Mouse (Mus musculus) kidney, adult 18-20 months (tissue): Measurements from ENCODE around the gene Ostm1.
A peak's percentile ranks its signal among the peaks of the same experiment; 100 is the strongest.

Experiments used
- DNase-seq: peaks from one replicate; pipeline ENCODE4 v3.0.0; 2021

The Ostm1 gene

DNA sequence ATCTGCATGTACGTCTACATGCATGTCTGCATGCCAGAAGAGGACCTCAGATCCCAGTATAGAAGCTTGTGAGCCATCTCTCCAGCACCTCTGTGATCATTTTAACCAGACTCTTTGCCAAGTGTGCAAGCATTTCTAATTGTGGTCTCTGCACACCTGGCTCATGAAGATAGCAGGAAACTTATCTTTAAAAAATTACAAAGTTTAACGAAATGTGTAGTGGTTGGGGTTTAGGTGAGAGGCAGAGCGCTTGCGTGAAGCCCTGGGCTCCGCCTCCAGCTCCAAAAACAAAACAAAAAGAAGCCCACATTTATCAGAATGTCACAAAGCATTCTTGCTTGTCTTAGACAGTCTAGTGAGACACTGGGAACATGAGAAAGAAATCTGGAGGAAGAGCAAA, 104.3 kb downstream of the Ostm1 start:
- DNase-seq, result no peak

DNA sequence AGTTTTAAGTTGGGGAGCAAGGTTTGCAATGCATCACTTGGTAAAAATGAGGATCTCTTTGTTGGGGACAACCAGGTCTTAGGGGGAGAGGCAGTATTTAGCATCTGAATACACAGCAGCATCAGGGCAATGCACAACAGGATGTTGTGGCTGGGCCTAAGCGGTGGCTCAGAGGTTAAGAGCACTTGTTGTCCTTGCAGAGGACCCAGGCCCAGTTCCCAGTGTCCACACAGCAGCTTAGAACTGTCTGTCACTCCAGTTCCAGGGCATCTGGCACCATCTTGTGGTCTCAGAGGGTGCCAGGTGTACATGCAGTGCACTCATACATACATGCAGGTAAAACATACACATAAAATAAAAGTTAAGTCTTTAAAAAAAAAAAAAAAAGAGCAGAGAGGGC, 106.1 kb downstream of the Ostm1 start:
- no peak for DNase-seq

DNA sequence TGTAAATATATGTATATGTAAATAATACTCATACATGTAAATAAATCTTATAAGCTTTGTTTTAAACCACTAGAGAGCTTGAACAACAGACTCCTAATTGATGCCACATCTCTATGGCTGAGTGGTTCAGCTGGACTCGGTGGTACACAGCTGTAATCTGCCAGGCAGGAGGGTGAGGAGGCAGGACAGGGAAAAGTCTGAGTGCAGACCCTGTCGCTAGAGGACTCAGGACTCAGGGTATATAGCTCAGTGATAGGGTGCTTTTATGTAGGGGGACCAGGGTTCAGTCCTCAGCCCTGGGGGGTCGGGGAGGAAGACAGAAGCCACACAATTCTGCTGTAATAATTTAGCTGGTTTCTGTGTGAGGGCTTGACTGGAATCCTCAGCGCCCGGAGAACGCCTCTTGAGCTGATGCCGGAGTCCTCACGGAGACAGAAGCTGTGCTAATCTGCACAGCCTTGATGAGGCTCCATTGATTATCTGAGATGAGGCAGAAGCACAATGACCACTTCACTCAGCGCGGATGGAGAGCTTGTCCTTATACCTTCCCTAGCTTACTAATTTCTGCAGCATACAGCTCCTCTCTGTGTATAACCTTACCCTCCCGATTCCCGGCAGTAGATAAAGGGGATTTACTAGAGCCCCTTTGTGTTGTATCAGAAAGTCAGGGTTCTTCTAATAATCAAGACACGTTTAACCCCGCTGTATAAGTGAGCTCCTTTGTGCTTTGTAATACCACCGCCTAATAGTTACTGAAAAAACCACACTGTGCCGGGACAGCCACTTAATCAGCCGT, 106.8 kb downstream of the Ostm1 start:
- DNase-seq, result no peak

DNA sequence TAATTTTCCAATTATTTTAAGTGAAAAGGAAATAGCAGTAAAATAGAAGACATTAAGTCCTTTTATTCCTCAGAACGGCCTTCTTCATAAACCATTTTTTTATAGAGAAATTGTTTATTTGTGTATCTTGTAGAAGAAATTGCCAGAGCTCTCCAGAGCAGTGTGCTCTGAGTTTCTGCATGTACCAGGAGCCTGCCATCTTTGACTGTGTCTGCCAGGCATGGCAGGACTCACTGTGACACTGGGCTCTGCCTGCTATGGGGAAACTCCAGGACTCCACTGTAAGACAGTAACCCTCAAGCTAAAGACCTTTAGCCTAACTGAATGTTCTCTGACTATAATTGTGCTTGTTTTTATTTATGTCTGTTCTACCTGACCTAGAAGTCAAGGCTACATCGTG, 107.4 kb downstream of the Ostm1 start:
- no peak for DNase-seq

DNA sequence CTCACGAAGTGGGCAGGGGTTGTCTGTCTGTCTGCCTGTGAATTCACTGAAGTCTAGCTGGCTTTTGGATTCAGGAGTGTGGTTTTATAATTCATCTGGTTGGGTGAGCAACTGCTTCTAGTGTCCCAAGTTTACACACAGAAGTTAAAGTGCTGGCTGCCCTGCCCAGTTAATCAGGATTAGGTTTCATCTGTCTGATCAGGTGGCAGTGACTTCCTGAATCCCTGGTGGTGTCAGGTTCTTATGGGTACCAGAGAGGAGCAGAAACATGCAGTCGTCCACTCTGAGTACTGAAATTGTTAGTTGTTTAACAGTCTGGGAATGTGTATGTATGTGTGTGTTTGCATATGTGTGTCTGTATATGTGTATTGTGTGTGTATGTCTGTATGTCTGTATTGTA, 108.5 kb downstream of the Ostm1 start:
- no peak for DNase-seq

DNA sequence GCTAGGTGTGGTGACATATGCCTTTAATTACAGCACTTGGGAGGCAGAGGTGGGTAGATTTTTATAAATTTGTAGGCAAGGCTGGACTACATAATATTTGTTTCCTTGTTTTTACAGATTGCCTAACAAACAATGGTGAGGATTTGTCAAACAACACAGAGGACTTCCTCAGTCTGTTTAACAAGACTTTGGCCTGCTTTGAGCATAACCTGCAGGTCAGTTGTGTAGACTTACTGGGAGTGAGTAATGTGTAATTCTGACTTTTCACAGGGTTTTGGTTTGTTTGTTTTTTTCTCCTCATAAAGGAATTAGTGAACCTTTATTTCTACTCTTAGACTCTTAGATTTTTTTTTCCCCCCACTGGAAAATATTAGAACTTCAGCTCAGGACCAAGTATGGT, 109.2 kb downstream of the Ostm1 start:
- no peak for DNase-seq

DNA sequence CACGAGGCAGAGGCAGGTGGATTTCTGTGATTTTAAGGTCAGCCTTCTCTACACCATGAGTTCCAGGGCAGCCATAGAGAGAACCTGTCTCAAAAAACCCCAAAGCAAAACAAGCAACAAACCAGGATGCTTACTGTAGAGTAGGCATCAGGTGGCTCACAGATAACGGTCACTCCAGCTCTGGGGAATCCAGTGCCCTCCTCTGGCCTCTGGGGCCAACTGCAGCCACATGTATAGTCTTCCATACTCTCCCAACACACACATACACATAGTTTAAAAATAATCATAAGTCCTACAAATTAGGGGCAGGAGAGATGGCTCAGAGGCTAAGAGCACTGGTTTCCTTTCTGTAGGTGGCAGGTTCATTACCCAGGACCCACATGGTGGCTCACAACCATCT, 109.9 kb downstream of the Ostm1 start:
- DNase-seq, result no peak

DNA sequence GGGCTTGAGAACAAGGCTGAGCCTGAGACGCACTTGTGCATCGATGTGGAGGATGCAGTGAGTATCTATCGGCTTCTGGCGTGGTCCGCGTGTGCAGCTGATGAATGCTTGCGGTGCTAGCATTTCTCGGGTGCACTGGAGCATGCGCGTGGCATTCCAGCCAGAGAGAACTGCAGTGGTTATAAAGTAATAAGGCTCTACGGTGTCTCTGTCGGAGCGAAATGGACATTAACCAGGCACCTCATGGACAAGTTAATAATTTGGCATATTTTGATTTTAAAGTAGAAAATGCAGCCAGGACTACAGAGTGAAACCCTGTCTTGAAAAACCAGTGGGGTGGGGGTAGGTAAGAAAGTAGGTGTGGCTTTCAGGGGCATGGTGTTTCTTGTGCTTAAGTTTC, 112.7 kb downstream of the Ostm1 start:
- DNase-seq, result peak; percentile 59

DNA sequence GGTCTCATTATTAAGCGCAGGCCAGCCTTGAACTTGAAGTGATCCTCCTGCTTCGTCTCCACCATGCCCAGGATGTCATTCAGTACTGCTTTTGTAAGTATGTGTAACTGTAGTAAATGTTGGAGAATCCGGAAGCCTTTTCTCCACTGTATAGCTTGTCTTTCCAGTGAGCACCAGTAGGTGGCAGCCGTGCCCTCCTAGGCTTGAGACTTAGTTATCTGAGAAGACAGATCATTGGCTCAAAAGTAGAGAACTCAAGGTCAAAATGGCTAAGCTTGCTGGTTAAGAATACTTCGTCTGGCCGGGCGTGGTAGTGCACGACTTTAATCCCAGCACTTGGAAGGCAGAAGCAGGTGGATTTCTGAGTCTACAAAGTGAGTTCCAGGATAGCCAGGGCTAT, 113.4 kb downstream of the Ostm1 start:
- DNase-seq, result peak; percentile 90

DNA sequence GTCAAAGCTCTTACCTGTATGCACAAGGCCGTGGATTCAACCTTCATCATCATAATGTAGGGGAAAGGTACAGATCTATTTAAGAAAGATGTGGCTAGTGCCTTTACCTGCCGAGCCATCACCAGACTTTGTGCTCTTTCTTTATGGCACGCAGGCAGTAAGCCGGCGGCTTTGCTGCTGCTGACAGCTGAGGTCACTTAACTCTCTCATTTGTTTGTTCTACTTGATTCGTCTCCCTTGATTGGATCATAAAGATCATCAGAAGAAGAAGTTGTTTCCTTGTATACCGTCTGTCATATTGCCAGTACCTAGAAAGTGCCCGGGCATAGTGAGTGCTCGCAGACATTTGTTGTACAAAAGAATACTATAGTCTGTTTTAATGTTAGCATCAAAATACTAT, 114.8 kb downstream of the Ostm1 start:
- DNase-seq, result no peak

DNA sequence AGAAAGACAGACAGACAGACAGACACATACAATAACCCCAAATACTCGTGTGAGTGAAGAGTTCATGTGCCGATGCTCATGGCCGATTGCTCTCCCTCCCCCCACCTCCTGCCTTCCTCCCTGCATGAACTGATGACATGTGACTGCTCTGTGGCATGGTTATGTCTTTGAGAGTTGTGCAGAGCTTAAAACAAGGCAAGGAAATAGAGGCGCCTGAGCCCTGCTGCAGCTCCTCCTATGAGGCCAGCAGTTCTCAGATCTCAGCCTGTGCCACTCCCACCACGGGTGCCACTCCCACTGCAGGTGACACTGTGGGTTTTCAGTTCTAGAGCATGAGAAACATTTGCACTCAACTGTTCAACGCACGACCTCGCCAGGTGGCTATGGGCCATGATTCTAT, 115.4 kb downstream of the Ostm1 start:
- DNase-seq, result no peak

DNA sequence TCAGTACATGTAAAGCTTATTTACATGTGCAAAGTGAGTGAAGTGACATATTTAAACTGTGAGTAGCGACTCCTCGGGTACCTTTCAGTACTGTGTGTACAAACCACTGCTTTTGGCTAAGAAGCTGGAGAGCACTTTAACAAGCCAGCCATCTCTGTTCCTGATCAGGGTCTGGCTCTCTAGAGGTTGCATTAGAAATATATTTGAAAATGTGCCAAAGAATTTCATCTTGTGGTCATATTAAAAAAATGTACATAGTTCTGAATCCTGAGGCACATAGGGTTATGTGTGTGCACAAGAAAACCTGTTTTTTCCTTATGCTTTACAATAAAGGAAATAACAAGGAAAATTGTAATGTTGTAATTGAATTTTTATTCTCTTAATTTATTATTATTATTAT, 118.5 kb downstream of the Ostm1 start:
- DNase-seq, result no peak

DNA sequence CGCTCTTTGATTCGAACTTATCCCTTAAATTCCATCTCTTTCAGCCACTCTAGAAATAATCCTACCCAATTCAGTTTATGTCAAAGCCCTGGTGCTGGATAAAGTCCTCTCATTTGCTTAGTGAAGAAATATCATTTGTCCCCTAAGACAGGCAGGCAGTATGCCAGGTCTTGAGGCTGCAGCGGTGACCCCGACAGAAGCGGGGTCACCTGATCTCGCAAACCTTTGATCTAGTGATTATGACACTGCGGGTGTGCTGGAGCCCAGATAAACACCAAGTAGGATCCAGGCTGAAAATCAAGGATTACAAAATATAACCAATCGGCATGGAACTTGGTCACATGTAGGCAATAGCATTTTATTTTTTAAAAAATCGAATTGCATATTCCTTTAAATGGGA, 131.1 kb downstream of the Ostm1 start:
- DNase-seq, result peak; percentile 17

DNA sequence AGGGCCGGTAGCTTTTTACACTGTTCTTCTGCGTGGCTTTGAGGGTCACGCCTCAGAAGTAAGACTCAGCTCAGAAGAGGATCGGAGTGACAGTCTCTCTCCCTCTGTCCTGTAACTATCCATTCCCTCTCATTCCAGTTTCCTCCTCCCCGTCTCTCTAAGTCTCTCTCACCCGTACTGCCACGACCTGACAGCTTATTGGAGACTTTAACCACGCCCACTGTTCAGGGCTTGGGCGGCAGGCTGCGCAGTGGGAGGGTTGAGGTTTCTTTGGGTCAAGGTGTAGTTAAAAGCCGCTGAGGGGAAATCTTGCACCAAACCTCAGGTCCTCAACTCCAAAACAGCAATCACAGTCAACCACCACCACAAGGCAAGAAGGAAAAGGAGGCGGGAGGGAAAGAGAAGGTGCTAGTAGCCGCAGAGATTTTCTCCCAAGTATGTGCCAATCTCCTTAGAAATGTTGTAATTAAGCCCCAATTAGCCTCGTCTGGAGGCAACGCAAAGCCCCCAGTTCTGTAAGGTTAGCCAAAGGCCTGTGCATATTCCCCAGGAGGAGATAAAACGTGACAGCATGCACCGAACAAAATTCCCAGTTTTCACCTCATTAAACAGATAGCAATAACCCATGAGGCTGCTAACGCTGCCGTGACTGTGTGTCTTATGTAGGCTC, 131.9 kb downstream of the Ostm1 start:
- peak; percentile 8 for DNase-seq

DNA sequence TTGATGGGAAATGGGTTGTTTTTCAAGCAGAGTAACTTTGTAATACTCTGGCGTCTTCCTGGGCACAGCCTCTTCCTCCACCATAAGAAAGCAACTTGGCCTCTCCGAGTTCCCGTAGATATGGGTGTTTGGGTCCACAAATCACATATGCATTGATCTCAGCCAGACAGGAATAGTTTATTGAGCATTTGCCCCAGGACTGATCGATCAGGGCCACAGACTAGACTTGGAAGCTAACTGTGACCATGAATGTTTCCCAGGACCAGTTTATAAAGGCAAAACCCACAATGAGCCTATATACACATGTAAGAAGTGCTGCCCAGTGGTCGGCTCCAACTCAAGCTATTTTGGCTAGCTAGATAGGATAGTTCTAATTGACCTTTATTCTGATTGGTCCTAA, 138.5 kb downstream of the Ostm1 start:
- DNase-seq, result no peak

DNA sequence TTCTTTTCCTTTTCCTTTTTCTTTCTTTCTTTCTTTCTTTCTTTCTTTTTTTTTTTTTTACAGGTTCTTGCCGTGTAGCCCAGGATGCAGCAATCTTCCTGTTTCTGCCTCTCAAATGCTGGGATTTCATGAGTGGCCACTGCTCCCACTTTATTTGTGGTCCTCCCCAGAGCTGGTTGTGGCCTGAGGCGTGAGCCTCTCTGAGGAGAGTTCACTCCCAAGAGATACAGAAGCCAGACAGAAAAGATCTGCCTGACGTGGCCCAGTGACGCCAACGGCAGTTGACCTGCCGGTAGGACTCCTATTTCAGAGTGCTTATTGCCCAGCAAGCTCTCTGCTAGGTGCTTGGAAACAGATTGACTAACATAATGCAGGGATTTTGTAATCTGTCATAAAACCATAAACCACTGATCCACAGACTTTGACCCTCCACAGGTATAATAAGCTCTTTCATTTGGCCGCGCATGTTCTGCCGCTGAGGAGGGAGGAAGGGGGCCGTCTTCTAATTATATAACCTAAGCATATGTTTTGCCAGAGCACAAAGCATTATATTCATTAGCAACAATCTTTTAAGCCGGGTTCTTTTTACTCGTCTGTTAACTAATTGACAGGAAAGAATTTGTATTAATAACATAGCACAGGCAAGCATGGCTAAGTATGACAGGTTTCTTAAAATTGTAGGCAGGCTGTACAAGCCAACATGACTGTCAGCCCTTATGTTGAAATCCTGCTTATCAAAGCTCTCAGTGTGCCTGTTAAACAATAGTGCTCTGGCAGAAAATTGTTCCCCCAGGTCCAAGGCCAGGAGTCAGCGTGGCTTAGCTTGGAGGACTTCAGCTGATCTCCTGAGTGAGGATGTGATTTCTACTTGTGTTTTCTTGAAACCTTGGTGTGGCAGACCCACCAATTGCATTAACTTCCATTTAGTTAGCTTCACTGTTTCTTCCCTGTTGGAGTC, 139.9 kb downstream of the Ostm1 start:
- no peak for DNase-seq

DNA sequence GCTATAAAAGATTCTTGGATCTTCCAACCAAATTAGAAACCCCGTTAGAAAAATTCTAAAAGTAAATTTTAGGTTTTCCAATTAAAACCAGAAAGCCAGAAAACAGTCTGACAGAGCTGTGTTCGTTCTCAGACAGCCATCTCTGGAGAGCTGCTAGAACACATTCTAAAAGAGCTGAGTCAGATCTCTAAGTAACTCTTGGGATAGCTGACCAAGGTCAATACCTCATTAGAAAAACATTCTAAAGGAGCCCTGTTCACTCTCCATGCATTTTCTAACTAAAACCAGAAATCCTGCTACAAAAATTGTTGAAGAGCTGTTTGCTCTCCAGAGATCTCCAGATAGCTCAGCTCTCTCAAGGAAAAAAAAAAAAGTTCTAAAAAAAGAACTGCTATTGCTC, 146.0 kb downstream of the Ostm1 start:
- no peak for DNase-seq

DNA sequence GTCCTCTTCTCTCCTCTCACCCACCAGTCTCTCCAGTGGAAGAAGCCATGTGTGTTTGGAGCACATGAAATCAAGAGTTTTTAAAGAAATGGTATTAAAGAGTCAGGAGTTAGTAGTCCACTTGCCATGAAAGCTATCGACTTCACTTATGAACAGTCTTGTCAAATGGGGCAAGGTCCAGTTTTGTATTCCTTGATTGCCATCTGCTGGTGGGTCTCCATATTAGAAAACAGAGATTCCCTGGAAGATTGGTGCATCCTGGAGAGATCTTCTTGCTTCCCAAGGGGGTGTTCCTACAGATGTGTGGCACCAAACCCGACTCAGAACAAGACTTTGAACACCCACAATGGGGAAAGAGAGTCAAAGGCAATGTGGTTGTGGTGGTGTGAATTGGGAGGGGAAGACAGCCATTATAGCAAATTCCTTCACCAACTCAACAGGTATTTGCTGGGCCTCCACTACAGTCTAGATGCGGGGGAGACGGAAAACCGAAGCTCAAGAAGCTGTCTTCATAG, 151.0 kb downstream of the Ostm1 start:
- peak; percentile 37 for DNase-seq

DNA sequence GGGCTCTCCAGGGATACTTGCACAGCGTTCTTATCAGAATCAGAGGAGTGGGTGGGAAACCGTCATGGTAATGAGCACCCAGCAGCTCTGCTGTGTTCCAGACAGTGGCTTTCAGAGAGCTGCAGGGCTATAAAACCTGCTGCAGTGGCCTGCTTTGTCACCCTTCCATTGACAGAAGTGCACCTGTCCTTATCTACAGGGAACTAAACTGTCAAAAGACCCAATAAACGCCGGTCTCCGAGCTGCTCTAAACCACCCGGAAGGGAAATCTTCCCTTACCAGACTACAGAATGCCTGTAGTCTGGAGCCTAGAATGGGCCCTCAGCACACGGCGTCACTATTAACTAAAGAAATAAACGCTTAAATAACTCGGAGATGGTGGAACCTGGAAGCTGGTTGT, 168.2 kb downstream of the Ostm1 start:
- no peak for DNase-seq
